Mouse (Mus musculus): ENCODE measurements around the gene Nmi.

Nmi gene

DNA sequence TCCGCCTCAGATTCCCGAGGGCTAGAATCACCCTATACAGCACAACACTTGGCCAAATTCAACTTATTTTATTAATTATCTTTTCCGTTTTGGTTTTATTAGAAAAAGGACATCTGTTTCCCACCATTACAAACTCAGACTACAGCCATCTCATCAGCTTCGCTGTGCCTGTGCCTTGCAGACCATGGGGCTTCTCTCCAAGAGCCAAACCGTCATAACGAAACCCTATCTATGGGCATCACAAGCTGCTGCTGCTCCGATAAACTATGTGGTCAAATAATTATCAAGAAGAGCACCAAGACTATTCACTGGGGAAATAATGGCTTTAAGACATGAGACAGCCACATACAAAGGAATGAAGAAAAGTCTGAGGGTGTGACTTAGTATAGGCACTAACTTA lies 31.5 kb downstream of the Nmi start:
- no peak for DNase-seq (ENCODE audit: low read depth, low spot score)

DNA sequence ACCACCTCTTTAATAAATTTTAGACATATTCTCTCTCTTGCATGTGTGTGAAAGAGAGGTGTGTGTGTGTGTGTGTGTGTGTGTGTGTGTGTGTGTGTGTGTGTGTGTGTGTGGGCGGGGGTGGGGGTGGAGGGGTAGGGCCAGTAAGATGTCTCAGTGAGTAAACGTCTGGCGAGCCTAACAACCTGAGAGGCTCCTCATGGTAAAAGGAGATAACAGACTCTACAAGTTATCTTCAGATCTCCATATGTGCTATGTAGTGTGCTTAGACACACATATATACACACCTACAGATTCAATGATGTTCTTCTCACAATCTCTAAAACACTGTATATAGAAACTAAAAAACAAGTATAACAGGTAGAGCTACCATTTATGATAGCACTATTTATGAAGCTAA lies 34.5 kb downstream of the Nmi start:
- no peak for DNase-seq (ENCODE audit: low read depth, low spot score)

DNA sequence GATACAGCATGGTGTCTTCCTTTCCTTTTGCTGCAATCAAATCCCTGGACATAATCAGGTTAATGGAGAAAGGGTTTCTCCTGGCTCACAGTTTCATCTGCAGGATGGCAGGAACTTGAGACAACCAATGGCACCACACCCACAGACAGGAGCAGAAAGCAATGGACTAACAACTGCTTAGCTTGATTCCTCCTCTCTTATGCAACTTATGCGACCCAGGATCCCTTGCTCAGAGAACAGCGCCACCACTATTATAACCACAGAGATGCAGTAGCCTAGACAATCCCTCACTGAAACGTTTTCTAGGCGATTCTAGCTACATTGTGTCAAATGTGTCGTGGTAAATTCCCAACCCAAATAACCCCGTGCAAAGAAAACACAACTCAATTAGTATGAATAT lies 36.3 kb downstream of the Nmi start:
- DNase-seq (ENCODE audit: low read depth, low spot score), result no peak

DNA sequence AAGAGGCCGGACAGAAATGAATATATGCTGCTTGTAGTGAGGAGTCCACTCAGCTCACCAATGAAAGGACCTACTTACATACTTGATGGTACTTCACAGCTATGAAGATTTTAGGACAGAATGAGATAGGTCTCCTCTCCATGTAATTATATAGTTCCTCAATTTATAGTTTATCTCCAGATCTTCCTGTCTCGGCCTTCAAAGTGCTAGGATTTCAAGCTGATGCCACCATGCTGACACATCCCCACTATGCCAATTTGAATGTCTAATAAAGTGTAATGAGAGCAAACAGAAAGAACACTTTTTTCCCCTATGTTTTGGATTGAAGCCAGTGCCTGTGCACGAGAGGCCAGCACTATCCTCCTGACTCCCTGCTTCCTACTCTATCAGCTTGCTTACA lies 36.7 kb downstream of the Nmi start:
- DNase-seq (ENCODE audit: low read depth, low spot score), result no peak

DNA sequence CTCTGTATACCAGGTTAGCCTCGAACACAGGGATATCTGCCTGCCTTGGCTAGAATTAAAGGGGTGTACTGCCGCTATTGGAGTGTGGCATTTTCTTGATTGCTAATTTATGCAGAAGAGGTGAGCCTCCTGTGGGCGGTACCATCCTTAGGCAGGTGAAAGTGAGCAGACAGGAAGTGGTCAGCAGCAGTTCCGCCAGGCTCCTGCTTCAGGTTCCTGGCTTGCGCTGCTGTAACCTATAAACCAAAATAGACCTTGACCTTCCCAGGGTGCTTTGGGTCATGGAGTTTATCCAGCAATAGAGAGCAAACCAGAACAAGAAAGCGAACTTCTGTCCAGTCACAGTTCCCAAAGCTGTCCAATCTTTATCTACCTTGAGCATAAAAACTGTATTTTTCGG lies 37.4 kb downstream of the Nmi start:
- peak; percentile 54 for DNase-seq (ENCODE audit: low read depth, low spot score)

DNA sequence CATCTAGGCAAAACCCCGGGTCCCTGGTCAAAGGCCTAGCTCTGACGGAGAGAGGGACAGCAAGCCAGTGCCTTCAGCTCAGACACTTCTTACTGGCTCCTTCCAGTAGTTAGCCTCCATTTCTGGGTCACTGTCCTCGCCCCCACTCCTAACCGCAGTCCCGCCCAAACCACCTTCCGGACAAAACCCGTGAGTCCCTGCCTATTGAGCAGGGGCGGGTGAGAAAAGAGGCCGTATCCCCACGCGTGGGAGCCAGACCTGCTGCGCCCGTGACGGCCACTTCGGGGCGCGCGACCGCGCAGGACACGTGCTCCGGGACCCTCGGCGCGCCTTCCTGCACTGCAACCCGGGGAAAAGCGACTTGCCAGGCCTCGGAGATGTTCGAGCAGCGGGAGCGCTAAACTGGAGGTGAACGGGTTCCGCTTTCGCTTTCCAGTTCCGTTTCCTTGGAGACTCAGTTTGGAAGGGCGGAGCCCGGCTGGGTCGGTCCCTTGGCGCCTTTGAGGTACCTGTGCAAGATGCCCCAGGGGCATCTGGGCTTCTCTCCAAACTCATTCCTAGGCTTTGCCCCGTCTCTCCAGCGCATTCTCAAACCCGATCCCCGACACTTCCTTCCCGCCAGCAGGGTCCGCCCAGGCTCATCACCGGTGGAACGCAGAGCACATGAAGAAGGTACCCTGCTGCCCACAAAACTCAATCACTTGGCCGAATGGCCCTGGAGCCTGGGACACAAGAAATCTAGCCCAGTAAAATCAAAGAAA lies 38.5 kb downstream of the Nmi start, which contains the start of gene Rbm43:
Gene Rbm43 (minus strand): TSS at position 590 of the 761 bp plus-strand sequence.
- DNase-seq (ENCODE audit: low read depth, low spot score), result peak; percentile 87

DNA sequence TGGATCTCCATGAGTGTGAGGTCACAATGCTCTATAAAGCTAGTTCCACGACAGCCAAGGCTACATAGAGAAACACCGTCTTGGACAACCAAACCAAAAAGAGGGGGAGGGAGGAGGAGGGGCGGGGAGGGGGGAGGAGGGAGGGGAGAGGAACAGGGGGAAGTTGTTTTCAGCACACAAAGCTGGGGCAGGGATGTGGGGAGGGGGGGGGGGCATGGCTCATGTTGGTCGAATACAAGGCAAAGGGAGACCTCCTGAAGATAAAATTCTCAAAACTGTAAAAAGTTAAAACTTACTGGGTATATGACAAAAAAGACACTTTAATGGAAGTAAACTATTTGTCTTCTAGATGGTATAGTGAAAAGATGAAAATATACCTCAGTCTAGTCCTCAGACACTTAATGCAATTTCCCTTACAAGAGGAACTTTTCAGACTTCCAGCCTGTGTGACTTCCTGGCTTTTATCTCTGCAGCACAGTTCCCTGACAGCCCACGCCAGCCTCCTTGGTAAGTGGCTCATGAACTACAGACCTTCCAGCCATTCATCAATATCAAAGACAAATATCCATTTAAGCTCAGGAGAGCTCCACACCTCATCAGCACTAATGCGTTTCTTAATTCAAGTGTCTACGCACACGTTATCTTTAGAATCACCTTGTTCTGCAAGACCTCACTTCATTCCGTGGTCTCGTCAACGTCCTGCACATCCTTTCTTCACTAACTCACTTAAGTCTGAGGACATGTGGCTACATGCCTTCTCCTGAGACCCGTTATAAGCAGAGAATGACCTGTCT lies 39.8 kb downstream of the Nmi start:
- peak; percentile 42 for DNase-seq (ENCODE audit: low read depth, low spot score)

DNA sequence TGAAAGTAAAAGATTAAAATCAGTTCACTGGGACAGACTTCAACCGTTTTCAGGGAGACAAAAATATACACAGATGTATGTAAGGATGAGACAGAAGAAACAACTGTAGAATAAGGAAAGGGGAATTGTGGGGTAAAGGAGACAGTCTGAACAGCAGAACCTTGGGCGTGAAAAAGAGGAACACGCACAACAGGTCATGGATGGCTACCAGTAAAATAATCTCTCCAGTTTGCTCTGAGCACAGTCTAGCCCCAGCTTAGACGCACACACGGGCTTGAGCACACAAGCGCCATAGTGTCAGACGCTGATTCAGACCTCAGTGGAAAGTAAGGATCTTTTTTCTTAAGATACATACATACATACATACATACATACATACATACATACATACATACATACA lies 42.1 kb downstream of the Nmi start:
- DNase-seq (ENCODE audit: low read depth, low spot score), result no peak

DNA sequence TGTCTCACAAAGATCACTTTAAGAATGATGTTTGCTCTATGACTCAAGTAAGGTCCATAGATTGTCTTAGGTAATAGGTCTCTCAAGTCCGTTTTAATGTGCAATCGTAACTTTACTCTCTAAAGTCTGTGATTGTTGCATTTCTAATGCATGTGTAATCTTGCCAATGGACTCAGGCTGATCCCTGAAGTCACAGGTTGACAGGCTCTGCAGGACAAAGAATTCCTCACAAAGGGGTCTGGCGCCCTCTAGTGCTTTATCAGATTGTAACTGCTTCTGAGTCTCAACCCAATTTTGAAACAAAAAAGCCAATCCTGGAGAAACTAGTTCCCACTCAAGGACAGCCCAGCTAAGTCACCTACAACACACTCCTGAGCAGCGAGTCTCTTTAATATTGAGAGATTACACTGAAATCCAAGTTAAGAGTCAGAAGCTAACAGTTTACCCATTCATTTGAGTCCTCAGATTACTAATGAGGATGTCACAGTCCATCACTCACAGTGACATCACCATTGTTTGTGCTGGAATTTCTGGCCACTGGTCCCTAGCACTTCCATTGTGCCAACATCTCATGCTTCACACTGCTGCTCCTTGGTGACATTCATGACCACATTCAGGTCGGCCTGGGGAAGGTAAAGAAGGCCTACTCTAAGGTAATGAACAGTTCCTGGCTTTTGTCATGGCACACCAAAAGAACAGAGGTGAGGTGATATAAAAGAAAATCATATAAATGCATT lies 58.2 kb downstream of the Nmi start:
- peak; percentile 67 for DNase-seq (ENCODE audit: low read depth, low spot score)

DNA sequence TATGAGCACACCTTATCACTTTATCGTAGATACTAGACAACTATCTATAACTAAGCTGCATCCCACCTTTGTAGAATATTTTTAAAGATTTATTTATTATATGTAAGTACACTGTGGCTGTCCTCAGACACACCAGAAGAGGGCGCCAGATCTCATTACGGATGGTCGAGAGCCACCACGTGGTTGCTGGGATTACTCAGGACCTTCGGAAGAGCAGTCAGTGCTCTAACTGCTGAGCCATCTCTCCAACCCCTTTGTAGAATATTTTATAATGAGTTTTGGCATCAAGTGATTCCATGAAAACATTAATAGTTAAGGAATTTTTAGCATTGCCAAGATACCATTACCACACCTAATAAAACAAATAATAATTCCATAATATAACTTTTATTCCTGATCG lies 58.8 kb downstream of the Nmi start:
- DNase-seq (ENCODE audit: low read depth, low spot score), result no peak

DNA sequence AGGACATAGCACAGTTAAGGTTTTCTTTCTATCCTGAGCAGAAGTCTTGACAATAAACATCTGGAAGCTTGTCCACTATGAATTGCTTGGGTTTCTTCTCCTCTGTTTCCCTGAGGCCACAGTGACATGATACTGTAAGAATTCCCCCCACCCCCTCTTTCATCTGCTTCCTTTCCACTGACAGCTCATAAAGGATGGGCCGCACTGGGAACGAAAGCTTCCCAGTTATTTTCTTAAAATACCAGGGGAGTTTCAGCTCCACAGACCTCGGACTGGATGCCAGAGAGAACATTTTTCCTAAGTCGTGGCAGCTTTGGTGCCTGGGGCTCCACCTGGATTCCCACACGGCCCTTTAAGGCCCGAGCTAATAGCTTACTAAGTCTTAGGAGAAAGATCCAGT lies 60.6 kb downstream of the Nmi start:
- DNase-seq (ENCODE audit: low read depth, low spot score), result no peak

DNA sequence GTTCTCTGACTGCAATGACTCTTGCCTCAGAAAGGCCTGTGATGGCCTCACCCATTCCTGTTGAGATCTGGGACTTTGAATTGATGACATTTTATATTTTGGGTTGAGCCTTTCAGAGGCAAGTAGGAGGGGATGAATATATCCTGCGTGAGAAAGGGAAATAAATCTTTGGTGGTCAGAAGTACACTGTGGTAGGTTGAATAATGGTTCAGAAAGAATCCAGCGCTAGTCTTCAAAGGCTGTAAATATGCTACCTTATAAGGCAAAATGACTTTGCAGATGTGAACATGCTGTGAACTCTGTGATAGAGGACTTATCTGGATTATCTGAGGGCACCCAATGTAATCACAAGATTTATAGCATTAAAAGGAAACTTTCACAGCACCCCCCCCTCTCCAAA lies 61.4 kb downstream of the Nmi start:
- no peak for DNase-seq (ENCODE audit: low read depth, low spot score)

DNA sequence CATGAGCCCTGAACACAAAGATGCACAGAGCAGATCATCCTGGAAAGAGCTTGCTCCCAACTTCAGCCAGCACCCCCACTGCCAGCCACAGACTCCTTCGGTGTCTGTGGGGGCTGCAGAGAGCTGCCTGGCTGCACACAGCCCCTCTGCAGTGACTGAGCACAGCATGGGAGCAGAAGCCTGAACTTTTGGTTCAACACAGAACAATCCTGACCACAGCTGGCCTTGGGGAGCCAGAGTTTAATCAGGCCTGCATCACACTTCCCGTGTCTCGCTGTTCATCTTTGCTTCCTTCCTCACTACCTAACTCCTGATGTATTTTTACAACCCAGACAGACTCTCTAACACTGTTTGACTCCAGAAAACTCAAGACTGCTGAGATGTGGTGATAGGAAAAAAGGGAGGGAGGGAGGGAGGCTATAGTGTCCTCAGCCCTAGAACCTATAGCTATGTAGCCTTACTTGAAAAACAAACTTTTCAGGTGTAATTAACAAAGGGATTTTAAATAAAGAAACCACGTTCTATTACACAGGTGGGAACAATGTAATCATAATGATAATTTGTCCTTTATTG lies 65.7 kb downstream of the Nmi start:
- DNase-seq (ENCODE audit: low read depth, low spot score), result no peak

DNA sequence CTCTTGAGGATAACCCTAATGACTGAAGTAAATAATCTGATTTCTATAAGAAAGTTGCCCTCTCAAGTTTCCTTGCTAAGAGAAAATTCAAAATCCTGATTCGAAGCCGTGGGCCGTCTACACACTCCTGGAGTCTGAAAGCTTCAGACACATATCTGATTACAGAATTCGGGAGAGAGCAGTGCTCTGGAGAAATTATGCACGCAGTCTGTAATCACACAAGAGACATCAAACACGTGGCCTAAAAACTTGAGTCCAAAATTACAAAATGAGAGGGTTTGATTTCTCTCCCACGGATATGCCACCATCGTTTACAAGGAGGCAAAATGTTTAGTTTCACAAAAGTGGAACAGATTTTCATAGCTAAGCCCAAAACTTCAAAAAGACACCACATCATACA lies 67.7 kb downstream of the Nmi start:
- DNase-seq (ENCODE audit: low read depth, low spot score), result no peak

All from CD4-positive, CD25-positive, alpha-beta regulatory T cell, adult 2 months (primary cell).